Mouse (Mus musculus) lung, postnatal 25 days (tissue): Measurements from ENCODE around the gene Hbp1.

ENCODE experiments used
- DNase-seq: peaks from one replicate; pipeline ENCODE4 v3.0.0; 2022; ENCODE audit warnings: low spot score

Gene Hbp1

DNA sequence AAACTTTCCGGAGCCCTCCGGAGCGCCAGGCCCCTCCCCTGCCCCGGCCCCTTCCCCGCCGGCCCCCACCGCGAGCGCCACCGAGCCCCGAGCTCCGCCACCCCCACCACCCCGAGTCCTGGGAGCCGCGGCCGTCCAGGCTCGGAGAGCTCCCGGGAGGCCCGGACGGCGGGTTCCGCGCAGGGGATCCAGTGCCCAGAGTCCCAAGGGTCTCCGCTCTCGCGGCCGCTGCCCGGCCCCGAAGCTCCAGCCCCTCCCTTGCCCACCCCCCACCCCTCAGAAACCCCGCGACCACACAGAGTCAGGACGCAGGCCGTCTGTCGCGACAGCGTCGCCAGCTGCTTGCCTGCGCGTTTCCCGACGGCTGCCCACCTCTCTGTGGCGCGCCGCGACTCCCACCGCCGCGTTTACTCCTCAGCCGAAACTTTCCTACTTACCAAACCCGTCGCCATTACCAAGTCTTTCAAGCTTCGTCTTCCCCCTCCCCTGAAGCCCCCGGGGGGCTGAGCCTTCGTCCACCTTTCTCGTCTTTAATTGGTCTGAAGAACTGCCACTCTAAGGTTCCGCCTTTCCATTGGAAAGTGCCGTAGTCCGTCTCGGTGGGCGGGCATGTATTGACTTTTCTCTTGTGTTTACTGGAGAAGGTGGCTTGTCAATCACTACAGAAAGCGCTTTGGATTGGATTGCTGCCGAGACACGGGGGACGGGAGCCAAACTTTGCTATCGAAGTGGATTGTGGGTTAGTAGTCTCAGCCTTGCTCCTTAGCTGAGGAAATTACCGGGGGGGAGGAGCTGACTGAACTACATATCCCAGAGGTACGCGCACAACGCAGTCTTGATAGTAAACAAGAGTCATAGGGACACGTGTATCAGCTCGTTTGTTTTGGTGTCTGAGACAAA is at the start of gene Hbp1:
Gene Hbp1, minus strand, starts transcription at position 777 of the 900 bp plus-strand sequence.
- DNase-seq = peak; percentile 100

DNA sequence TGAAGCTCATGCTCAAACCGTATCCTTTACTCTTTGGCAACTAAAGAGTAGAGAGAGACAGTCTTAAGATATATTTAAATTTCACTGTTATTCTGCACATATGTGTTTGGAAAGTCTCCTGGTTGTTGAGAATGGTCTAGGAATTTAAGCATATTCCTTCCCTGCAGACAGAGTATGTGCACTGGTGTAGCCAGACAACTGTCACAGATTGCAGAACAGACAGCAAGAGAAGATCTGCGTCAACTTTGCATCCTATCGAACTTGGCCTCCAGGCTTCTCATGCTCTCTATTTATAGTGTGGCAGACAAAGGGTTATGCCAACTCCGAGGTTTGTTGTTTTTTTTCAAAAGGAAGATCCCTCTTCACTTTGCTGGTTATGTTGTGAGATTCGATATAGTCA is 48.4 kb upstream of the Hbp1 start:
- DNase-seq = no peak

- DNase-seq = no peak
These were observed 47.1 kb upstream of the Hbp1 start for GRCm38 (mm10) chr12:31997328-31997878.

DNA sequence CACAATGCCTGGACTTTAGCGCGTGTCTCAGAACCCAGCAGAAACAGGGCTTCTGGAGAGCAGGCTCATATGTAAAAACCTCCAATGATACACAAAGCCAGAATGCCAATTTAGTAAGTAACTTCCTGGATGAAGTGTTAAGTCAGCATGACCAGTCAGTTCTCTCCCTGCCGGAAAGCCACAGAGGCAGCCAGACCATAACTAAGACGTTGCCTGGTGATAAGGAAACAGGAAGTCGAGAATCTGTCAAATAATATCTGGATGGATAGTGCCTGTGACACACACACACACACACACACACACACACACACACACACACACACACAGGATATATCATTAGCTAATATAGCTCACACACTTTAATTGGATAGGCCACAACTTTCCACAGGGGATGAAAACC is 46.5 kb upstream of the Hbp1 start:
- peak; percentile 51 for DNase-seq

DNA sequence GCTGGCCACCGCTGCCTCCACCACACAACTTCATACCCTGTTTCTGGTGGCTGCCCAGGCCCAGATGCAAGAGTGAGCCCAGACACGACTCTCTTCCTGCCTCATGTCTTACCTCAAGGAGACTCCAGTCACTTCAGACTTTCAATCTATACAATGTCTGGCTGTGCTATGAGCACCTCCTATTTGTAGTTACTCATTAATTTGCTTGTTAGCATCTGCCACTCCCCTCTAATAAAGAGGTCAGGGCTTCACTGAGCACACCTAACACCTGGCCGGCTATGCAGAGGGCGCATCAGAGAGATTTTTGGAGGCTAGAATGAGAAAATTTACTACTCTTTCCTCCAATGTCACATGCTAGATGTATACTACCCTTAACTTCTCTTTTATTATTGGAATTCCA is 40.2 kb upstream of the Hbp1 start:
- DNase-seq = no peak

DNA sequence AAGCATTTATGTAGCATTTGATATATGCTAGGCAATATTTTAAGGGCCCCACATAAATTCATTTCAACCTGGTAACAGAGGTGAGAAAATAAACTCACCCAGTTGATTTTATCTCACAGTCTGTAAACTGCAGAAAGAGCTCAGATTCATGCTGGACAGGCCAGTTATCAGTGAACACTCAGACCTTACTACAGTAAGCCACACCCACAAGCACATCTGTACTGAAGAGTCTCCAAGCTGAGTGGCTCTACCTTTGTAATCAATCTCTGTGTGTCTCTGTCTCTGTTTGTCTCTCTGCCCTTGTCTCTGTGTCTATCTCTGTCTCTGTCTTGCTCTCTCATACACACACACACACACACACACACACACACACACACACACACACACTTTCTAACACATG is 39.4 kb upstream of the Hbp1 start:
- no peak for DNase-seq

GRCm38 (mm10) chr12:31986463-31986862 is 36.1 kb upstream of the Hbp1 start:
- DNase-seq = no peak

DNA sequence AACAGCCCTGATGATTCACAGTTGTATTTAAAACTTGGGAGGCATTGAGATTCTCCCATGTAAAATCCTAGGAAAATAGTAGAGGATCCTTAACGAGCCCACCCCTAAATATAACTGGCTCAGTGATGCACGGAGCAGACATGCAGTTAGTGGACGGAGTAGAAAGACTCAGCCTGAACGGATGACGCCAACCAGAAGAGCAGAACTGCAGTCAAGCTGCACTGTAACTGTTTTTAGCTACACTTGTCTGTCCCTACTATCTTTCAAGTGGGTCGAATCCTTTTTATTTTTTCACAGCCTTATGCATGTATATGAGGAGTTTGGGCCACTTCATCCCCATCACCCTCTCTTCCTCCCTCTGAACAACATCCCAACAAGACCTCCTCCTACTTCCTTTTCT is 35.4 kb upstream of the Hbp1 start:
- no peak for DNase-seq

- no peak for DNase-seq
These were observed 34.3 kb upstream of the Hbp1 start for GRCm38 (mm10) chr12:31984664-31985063.

GRCm38 (mm10) chr12:31984206-31984605 is 33.9 kb upstream of the Hbp1 start:
- DNase-seq = no peak

DNA sequence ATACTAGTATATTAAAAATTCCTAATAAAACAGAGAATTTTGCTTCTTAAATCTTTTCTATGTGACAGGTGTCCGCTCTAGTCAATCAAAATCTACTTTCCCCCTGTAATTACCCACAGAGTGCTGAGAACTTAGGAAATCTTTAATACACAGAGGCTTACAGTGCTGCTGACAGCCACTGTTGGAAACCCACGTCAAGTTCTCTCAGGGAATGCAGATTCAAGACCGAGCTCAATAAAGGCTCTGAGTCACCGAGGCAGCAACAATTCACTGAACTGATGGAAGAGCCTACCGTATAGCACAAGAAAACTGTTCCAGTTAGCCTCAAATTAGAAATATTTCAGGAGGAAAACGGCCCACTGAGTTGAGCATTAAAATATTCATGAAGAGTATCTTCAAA is 33.4 kb upstream of the Hbp1 start:
- no peak for DNase-seq

DNA sequence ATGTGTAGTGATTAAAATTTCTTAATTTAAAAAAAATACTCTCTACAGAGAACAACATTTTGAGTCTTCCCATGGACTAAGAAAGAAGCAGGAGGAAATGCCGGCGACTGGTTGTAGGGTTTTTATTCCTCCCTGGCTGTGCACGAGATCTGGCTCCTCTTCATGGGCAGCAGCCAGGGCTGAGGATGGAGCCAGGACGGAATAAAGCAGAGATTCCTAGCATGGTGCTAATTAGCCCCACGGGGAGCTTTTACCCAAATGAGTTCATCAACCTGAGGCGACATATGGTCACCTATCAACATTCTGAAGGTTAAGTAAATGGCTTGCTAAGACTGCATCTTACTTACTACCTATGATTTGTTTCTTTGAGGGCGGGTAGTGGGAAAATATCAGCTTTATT is 32.9 kb upstream of the Hbp1 start:
- no peak for DNase-seq

DNA sequence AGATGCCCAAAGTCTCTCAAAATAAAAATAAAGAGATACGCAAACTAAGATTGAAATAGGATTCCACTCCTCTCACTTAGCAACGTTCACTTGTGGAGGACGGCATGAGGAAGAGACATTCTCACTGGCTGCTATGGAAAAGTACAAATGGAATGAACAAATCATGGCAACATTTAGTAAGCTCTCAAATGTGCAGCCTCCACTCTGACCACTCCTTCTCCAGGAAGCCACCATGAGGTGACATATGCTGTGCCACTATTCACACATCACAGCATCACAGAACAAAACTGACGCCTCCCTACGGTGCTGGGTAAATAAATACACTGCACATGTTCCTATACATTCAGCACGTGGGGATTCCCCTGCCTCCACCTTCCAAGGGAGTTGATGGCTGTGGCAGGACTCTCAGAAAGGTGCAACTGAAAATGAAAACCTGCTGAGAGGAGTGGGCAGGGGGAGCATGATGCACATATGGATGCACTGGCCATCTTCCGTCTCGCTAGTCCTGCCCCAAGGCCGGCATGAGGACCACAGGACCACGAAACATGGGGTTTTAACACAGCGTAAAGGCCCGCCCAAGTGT is 27.4 kb upstream of the Hbp1 start:
- no peak for DNase-seq

- DNase-seq = peak; percentile 4
These were observed 26.2 kb upstream of the Hbp1 start for GRCm38 (mm10) chr12:31976544-31976943.

- DNase-seq = peak; percentile 26
These were observed 23.3 kb upstream of the Hbp1 start for GRCm38 (mm10) chr12:31973473-31974172.

GRCm38 (mm10) chr12:31971547-31971946 is 21.2 kb upstream of the Hbp1 start:
- DNase-seq = no peak

GRCm38 (mm10) chr12:31969111-31969510 is 18.8 kb upstream of the Hbp1 start:
- no peak for DNase-seq

DNA sequence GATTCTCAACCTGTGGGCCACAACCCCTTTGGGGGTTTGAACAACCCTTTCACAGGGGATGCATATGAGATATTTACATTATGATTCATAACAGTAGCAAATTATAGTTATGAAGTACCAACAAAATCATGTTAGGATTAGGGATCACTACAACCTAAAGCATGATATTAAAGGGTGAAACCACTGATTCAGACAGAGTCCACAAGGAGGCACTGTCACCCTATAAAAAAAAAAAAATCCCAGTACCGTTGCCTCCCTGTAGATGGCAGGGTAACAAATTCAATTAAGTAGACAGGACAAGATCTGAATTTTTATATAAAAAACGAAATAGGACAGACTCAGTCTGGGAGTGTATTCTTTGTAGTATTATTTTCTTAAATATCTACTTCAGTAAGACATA is 17.2 kb upstream of the Hbp1 start:
- DNase-seq = peak; percentile 51

- no peak for DNase-seq
These were observed 16.1 kb upstream of the Hbp1 start for GRCm38 (mm10) chr12:31966405-31966804.

DNA sequence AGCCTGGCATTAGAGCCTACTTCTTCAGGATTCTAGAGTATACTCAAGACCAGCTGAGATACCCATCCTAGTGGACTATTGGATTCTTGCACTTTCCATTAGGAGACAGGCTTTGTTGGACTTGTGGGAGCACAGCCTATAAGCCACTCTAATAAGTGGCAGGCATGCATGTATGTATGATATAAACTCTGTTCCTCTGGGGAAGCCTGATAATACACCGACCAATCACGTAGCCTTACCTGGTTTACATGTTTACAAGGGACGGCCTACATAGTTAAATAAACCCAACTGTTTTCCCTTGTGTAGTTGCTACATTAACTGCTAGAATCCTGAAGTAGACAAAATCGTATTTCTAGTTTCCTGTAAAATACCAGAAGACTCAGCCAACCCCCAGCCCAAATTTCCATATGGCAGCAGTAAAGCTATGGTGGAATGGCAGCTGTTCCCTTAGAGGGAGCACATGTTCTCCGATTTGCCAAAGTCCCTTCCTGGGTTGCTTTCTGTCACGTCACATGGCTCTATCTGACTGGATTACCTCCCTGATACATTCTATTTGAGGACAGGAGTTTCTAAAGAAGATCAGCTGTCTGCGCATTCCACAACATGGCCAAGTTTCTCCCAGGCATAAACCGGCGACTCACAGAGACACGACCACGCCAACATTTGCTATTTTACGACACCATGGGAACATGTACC is 15.3 kb upstream of the Hbp1 start:
- no peak for DNase-seq

- no peak for DNase-seq
These were observed 13.7 kb upstream of the Hbp1 start for GRCm38 (mm10) chr12:31964074-31964473.

GRCm38 (mm10) chr12:31955843-31956242 is 5.5 kb upstream of the Hbp1 start:
- DNase-seq = no peak
